Mouse (Mus musculus) kidney, adult 9 months (tissue): ENCODE data around the gene Nenf.

Experiments used
- DNase-seq: peaks from one replicate; pipeline ENCODE4 v3.0.0; 2022

The Nenf gene

GRCm38 (mm10) chr1:191317591-191318196 lies at the start of gene Nenf:
Gene Nenf, minus strand, starts transcription at chr1:191318194.
- peak; percentile 71 for DNase-seq

- DNase-seq: peak; percentile 66
Observed at GRCm38 (mm10) chr1:191364477-191364876, 46.5 kb upstream of the Nenf start.

GRCm38 (mm10) chr1:191362412-191362811 lies 44.4 kb upstream of the Nenf start:
- no peak for DNase-seq

- DNase-seq: no peak
Observed at GRCm38 (mm10) chr1:191359478-191359877, 41.5 kb upstream of the Nenf start.

GRCm38 (mm10) chr1:191356936-191357335 lies 38.9 kb upstream of the Nenf start:
- DNase-seq: no peak

GRCm38 (mm10) chr1:191353836-191354235 lies 35.8 kb upstream of the Nenf start:
- DNase-seq: no peak

- DNase-seq: peak; percentile 46
Observed at GRCm38 (mm10) chr1:191352786-191353488, 34.9 kb upstream of the Nenf start.

- DNase-seq: no peak
Observed at GRCm38 (mm10) chr1:191350355-191350754, 32.4 kb upstream of the Nenf start.

GRCm38 (mm10) chr1:191349486-191350037 lies 31.6 kb upstream of the Nenf start:
- DNase-seq: no peak

GRCm38 (mm10) chr1:191348996-191349395 lies 31.0 kb upstream of the Nenf start:
- DNase-seq: no peak

GRCm38 (mm10) chr1:191348592-191348991 lies 30.6 kb upstream of the Nenf start:
- DNase-seq: no peak

- DNase-seq: no peak
Observed at GRCm38 (mm10) chr1:191347602-191348001, 29.6 kb upstream of the Nenf start.

- DNase-seq: peak; percentile 70
Observed at GRCm38 (mm10) chr1:191340530-191340929, 22.5 kb upstream of the Nenf start.

GRCm38 (mm10) chr1:191339876-191340275 lies 21.9 kb upstream of the Nenf start:
- DNase-seq: no peak

- DNase-seq: no peak
Observed at GRCm38 (mm10) chr1:191334500-191334899, 16.5 kb upstream of the Nenf start.

GRCm38 (mm10) chr1:191330356-191330755 lies 12.4 kb upstream of the Nenf start:
- peak; percentile 71 for DNase-seq

- peak; percentile 98 for DNase-seq
Observed at GRCm38 (mm10) chr1:191328019-191328441, 10.0 kb upstream of the Nenf start.

GRCm38 (mm10) chr1:191327258-191327657 lies 9.3 kb upstream of the Nenf start:
- peak; percentile 56 for DNase-seq

GRCm38 (mm10) chr1:191326233-191326882 lies 8.4 kb upstream of the Nenf start:
- DNase-seq: peak; percentile 52

- peak; percentile 95 for DNase-seq
Observed at GRCm38 (mm10) chr1:191325726-191326232, 7.8 kb upstream of the Nenf start, which contains the start of gene Tmem206. Gene Tmem206, plus strand, starts transcription at chr1:191325912.

GRCm38 (mm10) chr1:191324733-191325590 lies 7.0 kb upstream of the Nenf start:
- no peak for DNase-seq

GRCm38 (mm10) chr1:191323381-191323780 lies 5.4 kb upstream of the Nenf start:
- no peak for DNase-seq
